Mouse (Mus musculus) urinary bladder, adult 18-20 months (tissue): ENCODE results near the gene Zfp352.
"Not testable (repeated sequence)": the region's sequence is repeated elsewhere in the genome, so short reads cannot be mapped to it uniquely, and the experiment has no call there.

Experiments used
- DNase-seq, 2 experiments: peaks; one replicate each; pipeline ENCODE4 v3.0.0; 2022; ENCODE audit warnings: low spot score in 2 of 2, mixed read lengths in 2 of 2

Gene Zfp352

DNA sequence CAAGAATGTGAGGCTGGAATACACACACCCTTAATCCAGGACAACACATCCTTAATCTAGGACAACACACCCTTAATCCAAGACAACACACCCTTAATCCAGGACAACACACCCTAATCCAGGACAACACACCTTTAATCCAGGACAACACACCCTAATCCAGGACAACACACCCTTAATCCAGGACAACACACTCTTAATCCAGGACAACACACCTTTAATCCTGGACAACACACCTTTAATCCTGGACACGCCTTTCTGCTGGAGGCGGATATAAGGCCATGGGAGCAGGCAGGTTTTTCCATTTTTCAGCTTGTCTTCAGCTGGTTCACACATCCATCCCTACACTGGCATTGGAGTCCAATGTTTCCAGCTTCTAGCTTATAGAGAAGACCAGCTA is at the start of gene Zfp352:
TSS of gene Zfp352 (plus strand) at position 301 of the 400 bp plus-strand sequence.
- DNase-seq = no peak

DNA sequence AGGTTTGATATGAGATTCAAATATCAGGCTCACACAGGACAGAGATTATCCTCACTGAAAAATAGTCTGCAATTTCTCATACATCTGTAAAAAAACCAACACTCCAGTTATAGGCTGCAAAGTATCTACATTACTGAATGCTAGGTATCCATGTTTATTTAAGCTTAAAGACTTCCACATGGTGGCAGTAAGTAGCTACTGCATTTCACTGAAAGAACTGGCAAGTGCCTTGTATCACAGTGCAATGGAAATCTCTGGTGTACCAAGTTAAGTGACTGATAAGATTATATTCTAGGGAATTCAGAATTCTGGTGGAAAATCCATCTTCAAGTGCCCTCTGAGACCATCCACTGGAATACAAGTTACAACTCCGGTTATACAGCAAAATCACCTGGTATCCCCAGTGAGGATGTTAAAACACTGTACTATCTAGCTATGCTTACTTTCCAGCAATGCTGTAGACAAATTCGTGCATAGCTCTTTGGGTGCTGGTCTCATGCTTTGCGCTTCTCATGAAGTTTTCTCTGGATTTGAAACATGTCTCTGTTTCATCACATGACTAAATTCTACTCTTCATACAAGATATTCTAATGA is 47.6 kb upstream of the Zfp352 start:
- DNase-seq = no peak

DNA sequence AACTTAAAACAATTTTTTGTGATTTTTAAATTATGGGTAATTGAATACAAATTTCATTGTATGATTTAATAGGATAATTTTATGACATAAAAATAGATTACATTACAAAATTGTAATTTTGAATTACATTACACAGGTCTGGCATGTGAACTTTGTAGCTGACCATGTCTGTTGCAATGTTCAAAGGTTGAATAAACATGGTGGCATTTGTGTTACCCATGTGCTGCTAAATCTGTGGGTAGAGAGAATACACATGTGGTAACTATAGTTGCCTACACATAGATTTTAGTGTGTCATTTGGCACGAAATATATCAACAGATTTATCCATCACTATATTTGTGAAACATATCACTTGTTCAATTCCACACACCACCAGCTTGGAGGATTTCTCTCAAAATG is 44.6 kb upstream of the Zfp352 start:
- no peak for DNase-seq

DNA sequence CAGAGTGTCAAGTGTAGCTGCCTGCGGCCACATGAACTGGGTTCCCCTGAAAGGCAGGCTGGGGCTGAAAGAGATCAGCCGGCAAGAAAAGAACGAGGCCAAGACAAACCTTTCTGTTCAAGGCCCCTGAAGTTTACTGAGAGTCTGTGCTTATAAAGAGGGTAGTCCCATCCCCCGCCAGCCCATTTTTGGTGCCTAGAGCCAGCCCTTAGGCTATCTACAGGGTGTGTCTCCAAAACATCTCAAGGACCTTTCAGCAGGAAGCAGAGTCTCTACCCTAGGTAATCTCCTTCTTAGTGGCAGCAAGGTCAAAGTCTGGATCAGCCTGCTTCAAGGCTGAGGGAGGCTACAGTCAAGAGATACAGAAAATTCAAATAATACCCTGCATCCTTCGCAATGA is 15.2 kb upstream of the Zfp352 start:
- DNase-seq = no peak

DNA sequence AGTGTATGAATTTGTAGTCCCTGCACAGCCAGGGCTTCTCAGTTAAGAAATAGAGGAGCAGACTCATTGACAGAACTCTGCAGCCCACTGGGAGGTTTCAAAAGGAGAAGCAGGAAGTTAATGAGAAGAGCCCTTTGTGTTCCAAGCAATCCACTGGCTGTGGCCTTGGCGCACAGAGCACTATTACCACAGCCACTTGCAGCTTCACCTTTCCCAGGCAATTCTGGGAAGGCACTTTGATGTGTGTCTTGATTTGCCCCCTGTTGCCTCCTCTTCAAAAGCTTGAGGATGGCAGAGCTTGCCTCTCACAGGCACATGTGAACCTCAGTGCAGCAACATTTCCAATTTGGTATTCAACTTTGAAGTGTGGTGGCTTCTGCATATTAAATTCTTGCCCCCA is 7.1 kb upstream of the Zfp352 start:
- DNase-seq = no peak

DNA sequence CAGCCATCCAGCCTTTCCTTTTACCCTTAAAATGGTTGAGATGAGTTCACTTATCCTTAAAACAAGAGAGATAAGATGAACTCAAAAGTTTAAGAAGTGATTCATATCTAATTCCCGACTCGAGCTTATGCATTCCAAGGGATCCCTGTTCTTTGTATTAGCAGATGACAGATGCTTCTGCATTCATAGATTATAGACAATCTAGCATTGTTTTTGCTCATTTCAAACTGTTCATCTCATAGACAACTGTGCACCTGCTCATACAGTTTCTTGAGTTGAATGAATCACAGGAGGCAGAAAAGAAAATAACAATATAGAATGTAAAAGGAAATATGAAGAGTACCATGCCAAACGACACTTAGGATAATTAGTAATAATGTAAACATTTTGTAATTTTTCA is 6.5 kb upstream of the Zfp352 start:
- no peak for DNase-seq

DNA sequence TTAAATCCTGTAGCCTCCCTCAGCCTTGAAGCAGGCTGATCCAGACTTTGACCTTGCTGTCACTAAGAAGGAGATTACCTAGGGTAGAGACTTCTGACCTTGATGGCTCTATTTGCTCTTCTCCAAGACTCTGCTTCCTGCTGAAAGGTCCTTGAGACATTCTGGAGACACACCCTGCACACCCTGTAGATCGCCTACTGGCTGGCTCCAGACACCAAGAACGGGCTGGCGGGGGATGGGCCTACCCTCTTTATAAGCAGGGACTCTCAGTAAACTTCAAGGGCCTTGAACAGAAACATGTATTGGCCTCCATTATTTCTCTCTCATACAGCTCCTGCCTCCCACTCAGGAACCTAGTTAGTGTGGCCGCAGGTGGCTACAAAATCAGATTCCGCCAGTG is 17.0 kb downstream of the Zfp352 start:
- DNase-seq = not testable (repeated sequence)

DNA sequence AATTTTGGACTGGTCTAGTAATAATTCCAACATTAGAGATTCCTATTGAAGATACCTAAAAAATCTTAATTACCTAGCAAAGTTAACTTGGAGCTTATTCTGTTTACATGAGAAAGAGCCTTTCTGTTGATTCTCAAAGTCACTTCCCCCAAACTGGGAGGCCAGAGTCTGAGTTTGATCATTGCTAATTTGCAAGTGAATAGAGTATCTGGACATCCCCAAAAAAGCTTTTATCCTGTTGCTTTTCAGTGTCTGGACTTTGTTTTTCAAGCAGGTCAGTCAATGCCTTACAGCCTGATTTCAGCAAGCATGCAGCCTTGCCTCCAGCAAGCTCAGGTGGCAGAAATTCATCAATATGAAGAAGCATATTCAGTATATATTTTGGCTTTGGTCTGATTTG is 51.2 kb downstream of the Zfp352 start:
- no peak for DNase-seq
